Mouse (Mus musculus): ENCODE measurements at regions not wholly inside any gene's neighbourhood (a gene's known extent, or its start where the extent isn't known, plus 50 kb on each side); places are given as distances from the start of the nearest gene placed in this dataset.

DNA sequence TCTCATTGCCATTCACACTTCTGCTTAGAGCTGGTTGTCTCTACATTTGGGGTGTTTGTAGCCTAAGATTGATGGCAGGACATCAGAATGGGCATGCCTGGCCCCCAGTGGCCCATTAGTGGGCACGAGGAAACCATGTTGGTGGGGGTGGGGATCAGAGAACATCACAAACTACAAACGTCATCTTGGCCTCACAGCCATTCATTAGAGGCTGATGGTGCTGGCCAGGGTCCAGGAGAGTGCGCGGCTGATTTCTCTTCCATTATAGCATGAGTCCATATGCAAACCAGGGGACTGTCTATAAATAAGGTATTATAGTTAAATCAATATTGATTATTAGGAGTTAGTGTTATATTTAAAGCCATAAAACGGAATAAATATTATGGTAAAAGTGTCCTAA is 67.9 kb downstream of the 3100002H09Rik start:
- DNase-seq = no peak

DNA sequence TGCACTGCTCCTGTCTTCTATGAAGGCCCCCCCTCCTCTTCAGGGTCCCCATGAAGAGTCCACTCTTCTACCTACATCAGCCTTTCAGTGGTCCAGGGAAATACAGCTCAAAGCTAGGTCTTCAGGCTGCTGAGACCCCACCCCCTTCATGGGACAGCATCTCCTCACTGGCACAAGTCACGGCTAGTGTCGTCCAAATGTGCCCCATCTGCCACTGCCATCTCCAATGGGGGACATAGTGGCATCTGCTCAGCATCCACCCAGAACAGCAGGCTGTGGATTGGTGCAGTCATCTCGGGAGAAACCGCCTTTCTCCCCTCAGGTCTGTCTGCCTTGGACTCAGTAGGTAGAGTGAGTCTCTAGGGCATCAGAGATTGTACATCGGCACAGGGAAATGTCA is 72.1 kb downstream of the 3100002H09Rik start:
- no peak for DNase-seq

- DNase-seq = no peak
Observed at GRCm38 (mm10) chr4:124537681-124538080, 72.9 kb downstream of the 3100002H09Rik start.

- DNase-seq = peak; percentile 19
Observed at GRCm38 (mm10) chr4:124533614-124534013, 77.0 kb downstream of the 3100002H09Rik start.

DNA sequence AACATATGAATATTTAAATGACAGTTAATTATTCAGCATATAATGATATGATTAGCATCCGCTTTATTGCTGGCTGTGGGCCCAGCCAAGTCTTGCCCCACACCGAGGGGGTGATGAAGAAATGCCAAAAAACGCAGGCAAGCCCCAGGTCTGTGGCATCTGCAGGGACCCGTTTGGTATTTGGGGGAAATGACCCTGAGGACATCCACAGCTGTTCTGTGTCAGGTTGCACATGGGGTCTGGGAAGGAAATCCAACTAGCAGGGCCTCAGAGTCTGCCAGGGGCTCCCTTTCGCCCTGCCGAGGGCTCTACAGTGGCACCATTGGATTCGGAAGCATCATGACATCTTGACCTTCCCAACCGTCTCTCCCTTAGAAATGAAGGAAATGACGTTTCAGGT is 80.0 kb downstream of the 3100002H09Rik start:
- no peak for DNase-seq

DNA sequence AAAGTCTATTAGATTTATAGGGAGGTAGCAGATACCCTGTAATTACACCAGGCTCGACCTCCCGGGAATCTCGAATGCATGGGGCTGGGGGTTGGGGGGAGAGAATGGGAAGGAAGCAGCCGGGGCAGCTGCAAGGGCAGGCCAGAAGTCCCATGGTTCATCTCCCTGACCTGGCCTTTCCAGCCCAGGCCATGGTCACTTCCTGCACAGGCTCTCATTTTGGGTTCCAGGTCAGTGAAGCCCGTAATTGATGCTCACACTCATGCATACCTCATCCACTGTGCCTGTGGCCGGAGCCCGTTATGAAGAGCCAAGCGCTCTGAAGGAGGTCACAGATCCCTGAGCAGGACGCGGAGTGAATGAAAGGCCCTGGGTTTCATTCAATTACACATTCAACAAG is 83.8 kb downstream of the 3100002H09Rik start:
- peak; percentile 55 for DNase-seq

- peak; percentile 78 for DNase-seq
Observed at GRCm38 (mm10) chr4:124526362-124526761, 84.2 kb downstream of the 3100002H09Rik start.

DNA sequence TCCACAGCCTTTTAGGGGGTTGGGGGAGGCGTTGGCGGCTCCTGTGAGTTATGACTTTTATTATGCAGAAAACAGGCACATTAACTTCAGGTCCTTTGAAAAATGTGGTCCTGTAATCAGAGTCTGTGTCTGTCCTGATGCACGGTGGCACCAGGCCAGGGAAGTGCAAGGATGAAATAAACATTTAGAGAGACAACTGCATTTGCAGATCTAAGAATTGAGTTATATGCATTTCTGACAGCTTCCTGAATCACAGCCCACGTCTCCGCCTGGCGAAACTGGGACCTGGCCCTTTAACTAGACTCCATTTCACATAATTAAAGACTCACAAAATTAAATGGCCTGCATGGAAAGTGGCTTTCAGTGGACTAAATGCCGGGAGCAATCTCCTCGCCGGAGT is 90.3 kb downstream of the 3100002H09Rik start:
- peak; percentile 53 for DNase-seq

- no peak for DNase-seq
Observed at GRCm38 (mm10) chr4:124511761-124512160, 98.8 kb downstream of the 3100002H09Rik start.

- DNase-seq = no peak
Observed at GRCm38 (mm10) chr4:124510816-124511215, 99.8 kb downstream of the 3100002H09Rik start.

- peak; percentile 47 for DNase-seq
Observed at GRCm38 (mm10) chr4:124509695-124510094, 100.9 kb downstream of the 3100002H09Rik start.

- no peak for DNase-seq
Observed at GRCm38 (mm10) chr4:124506083-124506647, 104.4 kb downstream of the 3100002H09Rik start.

GRCm38 (mm10) chr4:124501785-124502184 is 108.8 kb downstream of the 3100002H09Rik start:
- DNase-seq = no peak

DNA sequence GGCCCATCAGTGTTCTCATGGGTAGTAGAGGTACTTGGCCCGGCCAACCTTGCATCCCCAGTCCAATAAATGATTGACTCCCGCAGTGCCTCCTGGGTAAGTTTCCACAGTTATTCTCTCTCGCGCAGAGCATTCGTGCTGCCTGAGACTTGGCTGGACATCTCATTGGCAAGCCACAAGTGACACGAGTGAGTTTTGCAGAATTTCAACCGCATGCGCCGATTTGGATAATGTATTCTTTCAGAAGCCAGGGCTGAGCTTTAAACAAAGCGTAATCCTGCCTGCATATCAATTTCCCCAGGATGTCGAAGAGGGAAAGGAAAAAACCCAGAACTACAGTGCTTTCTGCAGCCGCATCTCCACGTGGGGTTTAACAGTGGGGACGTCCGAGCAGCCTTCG is 112.6 kb downstream of the 3100002H09Rik start:
- DNase-seq = no peak

DNA sequence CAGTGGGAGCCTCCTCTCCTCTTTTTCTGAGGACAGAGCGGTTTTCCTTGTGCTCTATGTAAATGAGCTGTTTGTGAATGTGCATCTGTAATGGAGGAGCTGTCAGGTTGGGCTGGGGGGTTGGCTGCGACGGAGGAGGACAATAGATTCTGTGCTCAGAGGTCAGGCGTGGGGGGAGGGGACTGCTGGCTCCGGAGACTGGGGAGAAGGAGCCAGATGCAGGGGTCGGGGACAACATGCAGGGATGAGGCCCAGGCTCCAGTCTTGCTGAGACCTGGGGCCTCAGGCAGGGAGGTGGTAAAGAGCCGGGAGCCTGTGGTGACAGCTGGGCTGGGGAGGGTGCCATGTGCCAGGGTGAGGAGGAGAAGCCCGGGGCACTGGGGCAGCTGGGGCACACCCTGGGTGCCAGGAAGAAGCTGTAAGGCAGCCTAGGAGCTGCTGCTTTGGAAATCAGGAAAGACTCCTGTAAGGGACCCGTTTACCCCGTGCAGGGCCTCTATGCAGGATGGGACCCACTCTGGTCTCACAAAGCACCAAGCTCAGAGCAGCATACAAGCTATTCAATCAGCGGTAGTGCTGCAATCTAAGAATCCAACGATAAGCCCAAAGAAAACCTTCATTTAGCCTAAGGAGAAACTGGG is 124.5 kb downstream of the 3100002H09Rik start:
- no peak for DNase-seq

DNA sequence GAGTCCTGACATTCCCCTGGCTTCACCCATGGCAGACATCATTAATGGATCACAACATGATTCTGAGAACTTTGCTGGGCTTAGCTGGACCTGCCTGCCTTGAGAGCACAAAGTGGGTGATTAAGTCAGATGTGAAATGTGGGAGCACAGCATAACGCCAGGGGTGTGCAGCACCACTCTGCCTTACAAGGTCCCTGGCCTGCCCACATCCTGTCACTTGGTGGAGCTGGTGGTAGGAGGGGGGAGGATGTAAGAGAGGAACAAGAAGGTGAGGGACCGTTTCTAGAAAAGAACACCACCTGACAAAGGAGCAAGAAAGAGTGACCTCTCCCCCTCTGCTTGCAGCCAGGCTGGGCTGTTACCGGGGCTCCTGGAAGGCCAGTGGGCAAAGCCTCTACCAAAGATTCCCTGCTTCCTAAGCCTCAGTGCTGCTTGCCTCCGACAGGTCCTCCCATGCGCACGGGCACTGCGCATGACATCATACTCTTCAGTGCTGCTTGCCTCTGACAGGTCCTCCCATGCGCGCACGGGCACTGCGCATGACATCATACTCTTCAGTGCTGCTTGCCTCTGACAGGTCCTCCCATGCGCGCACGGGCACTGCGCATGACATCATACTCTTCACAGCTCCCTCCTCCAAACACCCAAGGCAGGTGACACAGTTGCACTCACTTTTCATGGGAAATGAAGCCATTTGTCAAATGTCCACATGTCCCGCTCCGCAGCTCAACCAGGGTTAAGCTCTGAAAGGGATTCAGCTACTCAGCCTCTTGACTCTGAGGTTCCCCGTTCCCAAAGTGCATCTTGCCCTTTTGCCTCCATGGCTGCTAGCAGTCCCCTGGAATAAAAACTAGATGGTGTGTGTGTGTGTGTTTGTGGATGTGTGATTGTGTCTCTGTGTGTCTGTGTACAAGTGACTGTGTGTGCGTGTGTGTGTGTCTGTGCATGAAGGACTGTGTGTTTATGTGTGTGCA is 125.7 kb downstream of the 3100002H09Rik start:
- no peak for DNase-seq

GRCm38 (mm10) chr4:124477870-124478301 is 132.7 kb downstream of the 3100002H09Rik start:
- peak; percentile 66 for DNase-seq

GRCm38 (mm10) chr4:124477359-124477868 is 133.2 kb downstream of the 3100002H09Rik start:
- DNase-seq = no peak

DNA sequence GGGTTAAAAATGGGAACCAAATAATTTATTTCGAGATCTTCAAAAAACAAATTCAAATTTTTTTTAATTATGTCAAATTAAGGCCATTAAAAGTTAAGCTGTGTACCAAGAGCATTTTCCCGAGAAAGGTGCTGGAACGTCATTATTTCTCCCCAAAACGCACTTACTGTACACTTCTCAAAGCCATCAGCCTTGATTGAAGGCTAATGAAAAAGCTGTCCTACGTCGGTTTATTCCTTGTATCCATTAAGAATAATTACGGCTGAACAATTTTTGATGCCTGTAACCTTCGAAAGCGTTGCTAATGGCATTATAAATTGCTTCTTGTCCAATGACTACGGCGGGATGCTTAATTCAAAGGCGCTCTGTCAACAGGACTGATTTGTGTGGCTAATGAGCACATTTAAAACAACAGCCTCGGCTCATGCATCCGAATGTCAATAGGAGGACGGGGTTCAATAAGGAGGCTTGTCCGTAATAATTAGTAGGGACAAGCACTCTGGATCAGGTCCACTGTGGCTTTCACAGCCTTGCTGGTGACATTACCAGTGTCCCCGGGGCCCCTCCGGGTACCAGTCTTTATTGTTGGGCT is 145.3 kb downstream of the 3100002H09Rik start:
- no peak for DNase-seq

- peak; percentile 20 for DNase-seq
Observed at GRCm38 (mm10) chr4:124455511-124456338, 154.9 kb downstream of the 3100002H09Rik start.

GRCm38 (mm10) chr4:124451131-124451530 is 159.5 kb downstream of the 3100002H09Rik start:
- DNase-seq = peak; percentile 35

GRCm38 (mm10) chr4:124446615-124447014 is 164.0 kb downstream of the 3100002H09Rik start:
- peak; percentile 35 for DNase-seq

Data from kidney, postnatal 10 days (tissue).